Mouse (Mus musculus) heart, postnatal 4 days (tissue): ENCODE measurements around the gene Rbms3. TPM values are rescaled to one million over a fixed set of nuclear protein-coding genes. Genes with fewer than 3 reads are reported as not detected.

Source experiments
- DNase-seq: peaks from one replicate; pipeline ENCODE4 v3.0.0; 2021
- total RNA-seq, 2 experiments: library from RNA; stranded (reverse); gene quantifications; 2 replicates each; pipeline ENCODE4 v1.2.3; 2021

The Rbms3 gene
- total RNA-seq, 2 experiments from 2014 or later = 34.4 to 37.0 TPM

DNA sequence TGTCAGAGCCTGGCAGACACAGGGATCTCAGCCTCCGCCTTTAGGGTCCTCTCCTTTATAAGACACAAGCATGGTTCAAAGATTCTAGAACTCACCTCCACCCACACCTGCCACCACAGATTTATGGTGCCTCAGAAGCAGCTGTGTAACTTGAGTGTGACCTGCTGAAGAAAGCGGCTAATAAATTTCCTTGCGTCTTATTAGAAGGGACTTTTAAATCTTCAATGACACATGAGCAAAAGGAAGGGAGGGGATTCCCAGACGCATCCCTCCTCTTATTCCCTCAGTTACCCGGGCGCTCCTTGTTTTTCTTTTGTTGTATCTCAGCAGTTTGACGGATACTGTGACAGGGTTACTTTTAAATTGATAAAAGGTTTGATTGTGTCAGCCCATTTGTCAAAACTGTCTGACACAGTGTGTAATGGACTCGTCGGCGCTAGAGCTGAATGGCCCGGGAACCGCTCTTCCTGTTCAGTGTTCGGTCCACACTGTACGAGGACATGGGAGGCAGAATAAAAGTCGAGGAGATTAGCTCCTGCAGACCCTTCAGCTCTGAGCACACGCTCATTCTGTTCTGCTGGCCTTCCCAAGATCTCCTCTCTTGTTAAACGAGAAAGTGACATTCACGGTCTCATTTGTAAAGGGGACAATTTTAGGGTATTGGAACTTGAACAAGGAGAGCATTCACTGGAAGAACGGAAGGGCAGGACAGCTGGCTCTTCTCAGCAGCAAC is 527.3 kb downstream of the Rbms3 start:
- no peak for DNase-seq

DNA sequence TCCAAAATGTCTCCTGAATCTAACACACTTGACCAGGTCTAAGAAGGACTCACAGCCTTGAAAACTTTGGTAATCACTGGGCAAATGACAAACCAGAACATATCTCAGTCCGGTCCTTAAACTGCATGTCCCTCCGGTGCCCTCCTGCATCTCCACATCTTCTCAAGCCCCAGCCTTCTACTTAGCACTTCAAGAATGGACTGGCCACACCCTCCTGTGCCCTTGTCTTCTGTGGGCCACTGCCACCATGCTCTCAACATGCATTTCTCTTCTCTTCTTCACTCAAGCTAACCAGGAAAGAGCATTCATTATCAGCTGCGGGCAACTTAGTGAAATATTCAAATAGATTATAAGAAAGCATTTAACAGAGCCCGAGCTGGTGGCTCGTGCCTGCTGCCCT is 529.5 kb downstream of the Rbms3 start:
- DNase-seq = no peak

DNA sequence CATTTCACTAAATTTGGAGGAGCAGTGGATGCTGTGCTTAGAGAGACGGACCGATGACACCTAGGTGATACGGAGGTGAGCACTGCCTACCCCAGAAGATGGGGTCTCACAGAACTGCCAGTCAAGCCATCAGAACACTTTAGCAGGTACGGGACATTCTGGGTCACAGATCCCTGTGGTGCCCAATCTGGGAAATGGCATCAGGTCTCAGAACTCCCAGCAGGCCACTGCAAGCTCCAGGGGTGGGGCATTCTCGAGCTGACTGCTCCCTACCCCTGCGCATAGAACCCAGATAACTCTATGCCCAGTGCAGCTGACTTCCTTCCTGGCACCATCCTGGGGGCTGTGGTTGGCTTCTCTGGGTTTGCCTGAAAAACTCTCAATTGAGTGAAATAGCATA is 536.2 kb downstream of the Rbms3 start:
- no peak for DNase-seq

DNA sequence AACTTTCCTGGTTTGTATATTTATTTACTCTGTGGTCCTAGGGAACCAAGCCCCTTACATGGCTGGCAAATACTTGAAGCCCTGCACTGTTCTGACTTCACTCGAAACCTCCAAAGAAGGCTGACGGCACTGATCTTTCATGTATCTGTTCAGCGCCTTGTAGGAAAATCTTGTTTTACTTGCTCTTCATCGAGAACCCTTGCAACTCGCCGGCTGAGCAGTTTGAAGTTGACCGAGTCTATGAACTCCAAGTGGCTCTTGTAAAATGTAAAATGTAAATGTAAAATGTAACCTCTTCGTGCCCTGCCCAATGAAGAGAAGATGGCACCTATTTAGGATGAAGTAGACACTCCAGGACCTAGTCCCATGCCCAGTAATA is 537.5 kb downstream of the Rbms3 start:
- DNase-seq = no peak

DNA sequence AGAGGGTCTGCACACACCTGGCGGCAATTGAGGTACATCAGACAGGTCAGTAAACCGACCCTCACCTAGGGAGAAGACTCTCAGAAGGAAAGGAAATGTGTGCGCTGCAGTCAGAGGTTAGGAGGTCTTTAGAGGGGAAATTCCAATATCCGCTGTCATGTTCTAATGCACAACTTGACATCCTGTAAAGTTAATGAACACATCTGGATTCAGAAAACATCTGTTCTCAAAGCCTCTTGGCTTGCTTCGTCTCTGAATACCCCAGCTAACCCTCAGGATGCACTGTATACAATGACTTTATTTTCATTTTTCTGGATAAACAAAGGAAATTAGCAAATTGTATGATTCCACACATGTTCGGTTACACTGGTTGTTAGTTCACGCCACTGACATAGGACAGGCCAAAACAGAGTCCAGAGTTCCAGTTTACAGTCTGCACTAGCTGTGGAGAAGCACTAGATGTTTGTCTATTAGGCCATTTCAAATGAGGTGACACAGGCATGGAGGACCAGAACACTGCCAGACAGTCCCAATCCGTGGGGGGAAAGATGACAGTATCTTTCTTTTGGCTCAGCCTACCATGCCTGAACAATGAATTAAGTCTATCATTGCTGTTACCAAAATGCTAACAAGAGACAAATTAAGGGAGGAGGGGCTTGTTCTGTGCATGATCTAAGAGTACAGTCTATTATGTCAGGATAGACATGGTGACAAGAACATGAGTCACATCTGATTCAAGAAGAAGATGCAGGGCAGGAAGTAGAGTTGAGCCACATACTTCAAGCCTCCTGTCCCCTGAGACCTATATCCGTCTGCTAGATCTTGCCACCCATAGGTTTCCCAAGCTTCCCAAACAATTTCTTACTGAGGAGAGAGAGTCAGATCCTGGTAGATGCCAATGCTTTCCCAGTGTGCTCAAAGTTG is 538.2 kb downstream of the Rbms3 start:
- DNase-seq = no peak

DNA sequence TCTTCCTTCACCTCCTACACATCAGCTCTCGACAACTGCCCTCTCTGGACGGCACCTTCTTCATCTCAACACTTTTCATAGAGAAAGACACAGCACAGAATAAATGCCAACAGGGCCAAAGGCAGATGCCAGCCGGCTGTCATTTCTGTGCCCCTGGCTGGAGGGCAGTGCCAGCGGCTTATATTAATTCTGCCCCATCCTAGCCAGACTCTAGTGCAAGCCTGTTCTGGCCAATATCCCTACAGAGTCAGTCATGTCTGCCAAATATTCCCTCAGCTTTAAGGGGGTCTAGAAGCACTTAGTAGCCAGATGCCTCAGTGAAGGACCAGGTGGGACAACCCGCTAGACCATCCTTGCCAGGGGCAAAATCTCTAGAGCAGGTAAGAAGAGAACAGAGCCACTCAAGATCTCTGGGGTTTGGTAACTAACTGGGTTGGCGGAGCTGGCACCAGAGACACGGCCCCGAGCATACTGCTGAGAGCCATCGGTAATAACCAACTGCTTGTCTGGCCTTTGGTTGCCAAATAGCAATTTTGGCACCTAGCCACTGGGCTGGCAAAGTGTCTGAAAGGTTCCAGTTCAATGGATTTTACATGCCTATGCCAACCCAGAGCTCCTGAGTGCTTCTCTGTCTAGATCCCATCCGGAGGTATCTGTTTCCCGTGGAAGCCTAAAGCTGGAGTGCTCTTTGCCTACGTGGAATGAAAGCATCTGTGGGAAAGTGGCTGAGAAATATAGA is 540.1 kb downstream of the Rbms3 start:
- DNase-seq = no peak

DNA sequence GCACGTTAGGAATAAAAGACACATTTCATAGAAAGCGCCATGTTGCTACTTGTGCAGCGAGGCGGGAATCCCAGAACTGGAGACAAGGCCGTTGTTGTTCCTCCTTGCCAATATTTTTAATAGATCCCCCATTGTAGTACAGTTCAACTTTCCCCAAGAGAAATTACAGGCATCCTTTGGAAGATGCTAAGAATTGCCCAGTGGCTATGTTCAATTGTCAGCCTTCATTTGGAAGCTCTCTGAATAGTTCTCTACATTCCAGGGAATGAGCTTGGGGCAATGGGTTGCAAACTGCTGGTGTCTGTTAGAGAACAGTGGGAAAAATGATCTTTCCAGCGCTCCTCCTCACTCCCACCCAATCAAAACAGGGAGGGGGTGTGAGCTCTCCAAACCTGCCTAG is 541.4 kb downstream of the Rbms3 start:
- no peak for DNase-seq

DNA sequence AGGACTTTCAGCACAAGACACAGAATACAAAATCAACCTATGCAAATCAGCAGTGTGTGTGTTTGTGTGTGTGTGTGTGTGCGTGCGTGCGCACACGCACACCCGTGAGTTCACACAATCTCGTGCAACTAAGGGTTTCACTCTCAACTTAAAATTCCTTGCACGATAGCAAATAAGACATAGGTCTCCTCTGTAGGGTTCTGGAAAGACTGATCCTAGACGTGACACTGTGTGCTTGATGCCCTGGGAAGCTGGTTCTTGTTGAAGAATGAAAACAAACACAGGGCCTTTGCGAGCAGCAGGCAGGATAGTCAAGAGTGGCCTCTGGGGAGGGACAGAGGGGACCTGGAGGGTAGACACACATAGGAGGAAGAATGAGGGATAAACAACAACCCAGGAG is 544.0 kb downstream of the Rbms3 start:
- DNase-seq = no peak

DNA sequence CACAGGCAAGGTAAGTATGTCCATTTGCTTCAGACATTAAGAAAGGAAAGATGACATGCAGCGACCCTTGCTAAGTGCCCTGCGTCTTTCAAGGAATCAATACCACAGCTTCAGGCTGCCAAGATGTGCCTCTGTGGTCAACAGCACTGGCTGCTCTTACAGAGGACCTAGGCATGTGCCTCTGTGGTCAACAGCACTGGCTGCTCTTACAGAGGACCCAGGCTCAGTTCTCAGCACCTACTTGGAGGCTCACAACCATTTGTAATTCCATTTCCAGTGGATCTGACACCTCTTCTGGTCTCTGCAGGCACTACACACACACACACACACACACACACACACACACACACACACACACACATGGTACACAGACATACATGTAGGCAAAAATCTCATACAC is 545.2 kb downstream of the Rbms3 start:
- DNase-seq = no peak

DNA sequence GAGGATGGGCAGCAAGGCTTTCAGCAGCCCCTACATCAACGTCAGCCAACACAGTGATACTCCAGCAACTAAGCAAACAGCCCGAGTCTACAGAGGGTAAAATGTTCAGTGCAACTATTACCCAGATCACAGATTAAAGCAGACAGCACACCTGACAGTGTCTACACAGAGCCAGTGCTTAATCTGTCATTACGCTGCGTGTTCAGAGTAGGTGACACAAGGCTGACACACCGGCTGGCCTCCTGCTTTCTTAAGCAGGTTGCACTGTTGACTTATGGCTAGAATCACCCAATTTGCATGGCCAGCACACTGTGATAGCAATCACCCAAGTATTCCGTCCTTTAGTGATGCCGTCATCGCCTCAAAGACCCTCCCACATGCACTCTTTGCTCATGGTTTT is 550.2 kb downstream of the Rbms3 start:
- no peak for DNase-seq

DNA sequence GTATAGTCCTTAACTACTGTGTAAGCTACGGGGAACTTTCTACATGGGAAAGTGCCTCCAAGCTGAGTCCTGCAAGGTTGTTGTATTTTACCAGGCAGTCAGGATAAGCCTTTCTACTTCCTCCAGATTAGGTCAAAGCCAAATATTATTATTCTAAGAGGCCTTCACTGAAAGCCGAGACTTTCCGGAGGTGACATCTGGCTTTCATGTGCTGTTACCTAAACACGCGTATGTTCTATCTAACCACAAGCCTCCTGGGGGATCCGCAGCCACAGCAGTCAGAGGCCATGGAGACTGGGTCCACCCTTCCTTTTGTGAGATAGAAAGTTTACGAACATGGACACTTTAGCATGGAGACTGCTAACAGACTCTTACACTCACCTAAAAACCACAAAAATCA is 552.2 kb downstream of the Rbms3 start:
- no peak for DNase-seq

DNA sequence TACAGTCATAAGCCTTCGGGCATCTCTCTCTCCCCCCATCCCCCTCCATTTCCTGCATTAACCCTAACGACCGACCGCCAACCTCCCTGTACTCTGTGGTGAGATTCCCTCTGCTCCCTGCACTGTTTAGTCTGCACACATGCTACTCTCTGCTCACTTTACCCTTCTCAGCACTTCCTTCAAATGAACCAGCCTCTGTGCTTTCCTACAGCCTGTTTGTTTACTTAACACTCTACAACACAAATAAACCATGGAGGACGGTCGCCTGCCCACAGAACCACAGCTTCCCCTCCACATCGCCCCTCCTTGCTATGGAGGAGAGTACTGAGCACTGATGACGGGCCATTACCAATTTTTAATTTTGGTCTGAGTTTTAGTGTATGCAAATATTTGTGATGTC is 552.9 kb downstream of the Rbms3 start:
- DNase-seq = no peak

DNA sequence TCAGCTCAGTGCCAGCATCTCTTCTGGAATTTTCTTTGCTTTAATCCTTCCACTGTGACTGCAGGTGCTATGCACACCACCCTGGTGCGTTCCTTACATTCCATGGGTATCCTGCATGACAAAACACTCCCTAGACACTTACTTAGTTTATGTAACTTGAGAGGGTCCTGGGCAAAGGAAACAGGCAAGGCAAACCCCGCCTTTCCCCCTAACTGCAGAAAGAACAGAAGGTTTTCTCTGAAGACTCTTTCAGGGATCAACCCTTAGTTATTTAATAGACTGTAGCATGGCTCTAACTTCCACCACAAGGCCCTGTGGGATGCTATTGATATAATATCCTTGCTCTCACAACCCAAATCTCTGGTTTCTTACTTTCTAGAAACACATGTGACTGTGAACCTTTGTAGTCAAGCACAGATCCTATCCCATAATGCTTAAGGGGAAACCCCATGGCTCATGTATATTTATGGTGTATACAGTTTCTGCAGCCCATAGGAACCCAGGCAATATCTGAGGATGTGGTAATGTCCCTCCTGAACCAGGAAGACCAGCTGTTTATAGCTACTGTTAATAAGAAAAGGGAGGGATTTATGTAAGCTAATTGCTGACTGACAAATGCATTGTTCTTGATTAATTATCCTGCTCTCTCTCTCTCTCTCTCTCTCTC is 557.1 kb downstream of the Rbms3 start:
- no peak for DNase-seq

DNA sequence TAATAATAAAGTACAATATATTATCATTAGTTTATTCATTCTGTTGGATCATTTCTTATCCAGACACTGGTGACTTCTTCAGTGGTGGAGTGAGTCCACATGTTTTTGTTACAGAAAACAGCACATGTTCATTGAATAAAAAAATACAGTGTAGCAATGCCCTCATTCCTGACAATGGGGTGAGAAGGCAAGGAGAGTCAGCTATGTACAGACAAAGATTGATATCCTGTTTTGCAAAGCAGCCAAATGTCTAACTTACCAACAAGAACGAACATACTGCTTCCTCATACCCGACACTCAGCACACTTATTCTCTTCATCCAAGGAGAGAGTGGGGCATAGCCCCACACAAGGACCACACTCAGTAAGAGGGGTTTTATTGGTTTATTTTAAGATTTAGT is 559.1 kb downstream of the Rbms3 start:
- no peak for DNase-seq

DNA sequence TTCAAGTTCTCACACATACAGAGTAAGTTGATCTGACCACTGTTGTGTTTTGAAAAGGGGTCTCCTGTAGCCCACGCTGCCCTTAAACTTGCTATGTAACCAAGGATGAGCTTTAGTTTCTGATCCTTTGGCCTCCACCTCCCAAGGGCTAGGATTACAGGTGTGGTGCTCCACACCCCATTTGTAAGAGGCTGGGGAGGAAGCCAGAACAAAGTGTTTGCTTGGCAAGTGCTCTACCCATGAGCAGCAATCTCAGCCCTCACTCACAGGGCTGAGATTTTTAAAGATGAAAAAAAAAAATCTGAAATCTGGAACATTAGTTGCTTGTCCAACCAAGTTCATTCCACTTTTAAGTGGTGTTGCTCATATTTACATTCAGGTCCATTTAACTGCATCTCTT is 560.5 kb downstream of the Rbms3 start:
- DNase-seq = no peak

DNA sequence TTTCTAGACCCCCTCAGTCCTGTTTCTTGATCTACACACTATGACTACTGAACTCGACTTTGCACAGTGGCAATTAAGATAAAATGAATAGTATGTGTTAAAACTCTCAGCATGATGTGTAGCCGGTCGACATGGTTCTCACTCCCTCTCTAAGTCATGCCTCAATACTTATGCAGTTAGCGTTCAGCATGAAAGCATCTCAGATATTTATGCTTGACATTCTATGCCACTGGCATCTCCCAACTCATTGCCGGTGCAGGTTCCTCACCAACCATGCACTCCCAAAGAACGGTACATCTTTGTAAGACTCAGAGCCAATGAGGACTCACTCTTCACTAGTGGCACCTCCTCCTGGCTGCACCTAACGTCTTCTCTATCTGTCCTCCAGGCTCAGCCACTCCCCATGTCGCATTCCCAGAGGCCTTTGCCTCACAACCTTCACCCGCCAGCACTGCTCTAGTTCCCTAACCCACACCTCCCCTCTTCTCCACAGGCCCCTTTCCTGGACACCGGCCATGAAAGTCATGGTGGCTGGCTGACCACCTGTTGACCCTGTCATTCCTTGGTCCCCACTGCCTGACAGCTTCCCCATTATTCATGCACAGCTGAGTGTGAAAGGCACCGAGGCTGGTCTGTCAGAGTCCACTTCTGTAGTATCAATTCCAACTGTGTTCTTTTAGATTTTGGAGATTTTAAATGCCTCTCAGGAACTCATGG is 561.9 kb downstream of the Rbms3 start:
- DNase-seq = no peak

DNA sequence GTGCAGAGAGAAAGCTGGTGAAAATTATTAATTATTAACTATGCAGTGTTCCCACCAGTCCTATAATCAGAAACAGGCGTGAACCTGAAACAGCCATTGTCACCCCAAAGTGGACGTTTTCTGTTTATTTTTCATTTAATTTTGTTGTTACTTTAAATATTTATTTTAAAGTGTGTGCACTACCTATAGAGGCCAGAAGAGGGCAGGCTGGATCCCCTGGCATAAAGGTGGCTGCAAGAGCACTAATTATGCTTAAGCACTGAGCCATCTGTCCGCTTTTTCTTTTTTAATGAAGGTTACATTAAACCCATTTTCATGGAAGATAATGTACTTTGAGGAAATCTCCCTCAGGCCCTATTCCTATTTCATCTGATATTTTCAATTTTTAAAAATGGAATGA is 563.2 kb downstream of the Rbms3 start:
- DNase-seq = no peak

DNA sequence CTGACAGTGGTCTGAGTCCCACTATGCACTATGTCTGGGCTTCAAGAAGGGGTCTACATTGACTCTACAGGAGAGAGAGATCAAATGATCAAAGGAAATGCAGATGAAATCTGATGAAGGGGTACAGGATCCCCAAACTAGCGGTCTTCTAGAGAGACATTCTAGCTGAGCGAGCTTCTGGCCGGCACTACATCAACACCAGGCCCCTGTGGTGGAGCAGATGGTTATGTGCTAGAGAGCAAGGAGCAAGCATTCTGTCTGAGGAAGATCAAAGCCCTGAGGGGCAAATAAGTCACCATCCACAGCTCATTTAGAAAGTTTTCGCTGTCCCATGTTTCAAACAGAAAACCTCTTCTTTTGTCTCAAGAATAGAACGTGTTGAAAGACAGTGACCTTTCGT is 564.1 kb downstream of the Rbms3 start:
- DNase-seq = no peak

DNA sequence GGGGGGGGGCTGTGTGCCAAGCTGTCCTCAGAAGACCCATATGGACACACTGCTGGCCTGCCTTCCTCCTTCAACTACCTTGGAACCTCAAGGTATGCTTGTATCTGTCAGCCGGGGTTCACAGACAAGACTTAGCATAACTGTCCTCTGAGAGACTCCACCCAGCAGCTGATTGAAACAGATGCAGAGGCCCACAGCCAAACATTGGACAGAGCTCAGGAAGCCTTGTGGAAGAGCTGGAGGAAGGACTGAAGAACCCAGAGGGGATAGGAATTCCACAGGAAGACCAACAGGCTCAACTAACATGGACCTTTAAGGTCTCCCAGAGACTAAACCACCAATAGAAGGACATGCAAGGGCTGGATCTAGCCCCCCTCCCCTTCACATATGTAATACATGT is 570.1 kb downstream of the Rbms3 start:
- DNase-seq = peak; percentile 28

DNA sequence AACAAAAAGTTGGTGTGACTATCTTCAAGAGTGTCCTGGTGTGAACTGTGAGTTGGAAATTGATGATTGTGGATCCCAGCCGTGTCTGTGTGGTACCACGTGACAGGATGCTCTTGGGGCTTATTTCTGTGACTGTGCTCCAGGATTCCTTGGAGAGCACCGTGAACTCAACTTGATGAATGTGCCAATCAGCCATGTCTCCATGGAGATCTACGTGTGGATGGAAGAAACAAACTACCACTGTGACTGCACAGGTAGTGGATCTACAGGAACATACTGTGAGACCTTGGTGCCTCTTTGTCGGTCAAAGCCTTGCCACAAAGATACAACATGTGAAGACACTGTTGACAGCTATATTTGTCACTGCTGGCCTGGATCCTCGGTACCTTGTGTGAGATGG is 570.6 kb downstream of the Rbms3 start:
- no peak for DNase-seq

DNA sequence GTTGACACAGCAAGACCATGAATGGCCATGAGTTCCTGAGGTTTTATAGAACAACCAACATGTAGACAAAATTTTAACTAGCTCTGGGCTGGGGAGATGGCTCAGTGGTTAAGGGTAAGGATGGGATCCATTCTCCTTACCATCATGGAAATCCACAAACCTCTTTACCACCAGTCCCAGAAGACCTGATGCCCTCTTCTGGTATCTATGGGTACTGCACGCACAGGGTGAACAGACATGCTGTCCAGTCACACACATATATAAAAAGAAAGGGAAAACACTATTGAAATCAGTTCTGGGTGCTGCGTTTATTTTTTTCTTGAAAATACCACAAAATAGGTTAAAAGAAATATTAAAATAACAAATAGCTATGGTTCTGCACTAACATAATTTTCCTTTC is 577.8 kb downstream of the Rbms3 start:
- no peak for DNase-seq

DNA sequence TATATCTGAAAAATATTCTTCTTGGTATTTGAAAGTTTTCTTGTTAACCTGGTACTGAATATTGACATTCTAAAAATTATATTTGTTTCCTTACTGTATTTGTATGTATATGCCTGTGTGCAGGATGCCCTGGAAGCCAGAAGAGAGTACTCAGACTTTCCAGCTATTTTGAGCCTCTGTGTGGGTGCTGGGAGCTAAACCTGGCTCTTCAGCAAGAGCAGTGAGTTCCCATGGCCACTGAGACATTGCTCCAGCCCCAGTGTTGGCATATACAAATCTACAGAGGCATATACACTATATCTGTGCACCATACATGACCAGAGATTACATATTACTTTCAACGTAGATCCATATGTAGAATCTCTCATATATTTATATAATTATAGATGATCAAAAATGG is 581.1 kb downstream of the Rbms3 start:
- DNase-seq = no peak
